Mouse (Mus musculus): ENCODE data around the gene Med22. TPM values are rescaled to one million over a fixed set of nuclear protein-coding genes. Genes with fewer than 3 reads are reported as not detected.

The Med22 gene
- total RNA-seq, 2 experiments from 2014 or later, result 44.6 to 46.5 TPM

DNA sequence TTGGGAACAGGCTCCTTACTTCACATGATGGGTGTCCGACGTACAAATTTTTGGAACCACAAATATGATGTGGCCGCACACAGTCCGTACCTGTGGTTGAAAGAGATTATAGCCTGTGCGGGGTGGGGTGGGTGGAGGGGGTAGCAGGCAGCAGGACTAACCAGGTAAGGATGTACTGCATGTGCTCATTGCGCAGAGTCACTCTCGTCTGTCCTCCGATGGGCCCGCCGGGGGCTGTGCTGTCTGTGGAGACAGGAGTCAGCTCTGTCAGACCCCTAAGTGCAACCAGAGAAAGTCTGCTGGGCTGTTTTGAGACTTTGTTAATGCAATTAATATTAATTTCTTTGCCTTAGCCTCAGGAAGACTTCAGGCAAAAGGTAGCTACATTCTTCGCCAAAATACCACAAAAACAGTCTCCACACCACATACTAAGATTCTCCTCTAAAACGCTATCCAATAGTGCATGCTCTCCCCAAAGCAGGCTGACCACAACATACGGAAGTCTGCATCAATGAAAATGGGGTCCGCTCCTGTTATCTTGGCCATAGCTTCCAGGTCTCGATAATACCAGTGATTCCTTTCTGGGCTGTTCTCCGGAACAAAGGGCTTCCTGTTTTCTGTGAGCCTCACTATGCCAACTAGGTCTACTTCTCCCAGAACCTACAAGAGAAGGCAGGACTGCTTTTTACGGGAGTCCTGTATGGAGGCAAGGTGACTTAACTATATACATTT is 3.1 kb upstream of the Med22 start:
- no peak for TF ChIP-seq CTCF (conservative IDR thresholded peaks at IDR 0.05)
- Histone ChIP-seq H3K27ac (no peak overlapping the region), H3K4me3 (no peak overlapping the region)
- no peak for DNase-seq (ENCODE audit: low spot score in 2 of 2)

DNA sequence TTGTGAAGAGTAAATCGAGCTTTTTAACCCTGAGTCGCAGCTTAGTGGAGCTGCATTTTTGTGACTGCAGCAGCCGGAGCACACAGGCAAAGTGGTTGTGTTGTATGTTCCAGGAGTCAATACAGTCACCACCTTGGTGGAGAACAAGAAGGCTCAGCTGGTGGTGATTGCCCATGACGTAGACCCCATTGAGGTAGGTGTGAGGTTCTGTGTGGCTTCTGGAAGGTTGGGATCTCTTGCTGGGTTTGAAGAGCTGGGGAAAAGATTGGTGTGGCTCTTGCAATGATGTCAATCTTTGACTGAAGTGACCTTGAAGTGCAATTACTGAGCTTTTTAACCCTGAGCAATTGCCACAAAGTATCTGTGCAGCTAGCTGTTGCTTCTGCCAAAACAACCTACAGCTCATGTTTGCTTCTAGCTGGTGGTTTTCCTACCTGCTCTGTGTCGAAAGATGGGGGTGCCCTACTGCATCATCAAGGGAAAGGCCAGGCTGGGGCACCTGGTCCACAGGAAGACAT is 1.8 kb upstream of the Med22 start:
- no peak for TF ChIP-seq CTCF (conservative IDR thresholded peaks at IDR 0.05)
- no peak for DNase-seq (ENCODE audit: low spot score in 2 of 2)

DNA sequence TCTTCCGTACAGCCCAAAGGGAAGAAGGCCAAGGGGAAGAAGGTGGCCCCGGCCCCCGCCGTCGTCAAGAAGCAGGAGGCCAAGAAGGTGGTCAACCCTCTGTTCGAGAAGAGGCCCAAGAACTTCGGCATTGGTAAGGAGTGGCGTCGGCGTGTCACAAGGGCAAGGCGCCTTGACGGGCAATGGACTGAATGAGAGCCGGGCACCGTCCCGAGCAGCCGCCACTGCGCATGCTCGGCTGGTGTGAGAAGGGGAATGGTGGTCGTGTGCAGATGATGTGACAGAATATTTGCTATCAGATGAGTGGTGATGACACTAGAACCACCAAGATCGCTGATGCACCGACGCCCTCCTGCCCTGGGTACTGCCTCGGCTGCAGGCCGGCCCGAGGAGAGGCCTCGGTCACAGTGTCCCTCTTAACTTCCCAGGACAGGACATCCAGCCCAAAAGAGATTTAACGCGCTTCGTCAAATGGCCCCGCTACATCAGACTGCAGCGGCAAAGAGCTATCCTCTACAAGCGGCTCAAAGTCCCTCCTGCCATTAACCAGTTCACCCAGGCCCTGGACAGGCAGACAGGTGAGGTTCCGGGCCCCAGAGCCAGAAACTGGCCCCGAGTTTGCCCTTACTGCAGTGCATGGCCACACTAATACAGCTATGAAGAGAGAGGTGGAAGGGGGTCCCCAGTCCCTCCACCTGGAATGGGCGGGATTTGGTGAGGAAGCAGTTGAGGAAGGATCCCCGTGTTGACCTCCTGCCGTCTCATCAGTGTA is 703 bp upstream of the Med22 start:
- peak; percentile 48 to 55 for DNase-seq (ENCODE audit: low spot score in 2 of 2)
- peak overlapping the region; percentile 95 for H3K27ac ChIP-seq
- H3K4me3 ChIP-seq, result peak overlapping the region; percentile 91
- no peak for TF ChIP-seq CTCF (conservative IDR thresholded peaks at IDR 0.05)

More for the DNA sequence above, 1.8 kb upstream of the Med22 start:
- 0 out of 2 replicates have a peak overlapping the region, but pooled peaks have one; percentile 14 for H3K27ac ChIP-seq
- peak overlapping the region; percentile 91 for H3K4me3 ChIP-seq

DNA sequence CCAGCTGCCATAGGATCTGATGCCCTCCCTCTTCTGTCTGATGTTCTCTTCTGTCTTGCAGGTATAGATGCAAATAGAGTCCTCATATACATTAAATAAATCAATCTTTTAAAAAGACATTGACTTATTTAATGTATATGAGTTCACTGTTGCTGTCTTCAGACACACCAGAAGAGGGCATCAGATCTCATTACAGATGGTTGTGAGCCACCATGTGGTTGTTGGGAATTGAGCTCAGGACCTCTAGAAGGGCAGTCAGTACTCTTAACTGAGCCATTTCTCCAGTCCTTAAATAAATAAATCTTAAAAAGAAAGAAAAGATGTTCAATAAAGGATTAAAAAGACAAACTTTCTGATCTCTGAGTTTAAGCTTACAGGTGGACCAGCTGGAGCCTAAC is 1.1 kb downstream of the Med22 start:
- no peak for DNase-seq (ENCODE audit: low spot score in 2 of 2)
- TF ChIP-seq CTCF (conservative IDR thresholded peaks at IDR 0.05), result peak; percentile 63
- Histone ChIP-seq H3K4me3 (peak overlapping the region; percentile 91), H3K27ac (peak overlapping the region; percentile 95; the same call in 1 of the 2 replicates)

DNA sequence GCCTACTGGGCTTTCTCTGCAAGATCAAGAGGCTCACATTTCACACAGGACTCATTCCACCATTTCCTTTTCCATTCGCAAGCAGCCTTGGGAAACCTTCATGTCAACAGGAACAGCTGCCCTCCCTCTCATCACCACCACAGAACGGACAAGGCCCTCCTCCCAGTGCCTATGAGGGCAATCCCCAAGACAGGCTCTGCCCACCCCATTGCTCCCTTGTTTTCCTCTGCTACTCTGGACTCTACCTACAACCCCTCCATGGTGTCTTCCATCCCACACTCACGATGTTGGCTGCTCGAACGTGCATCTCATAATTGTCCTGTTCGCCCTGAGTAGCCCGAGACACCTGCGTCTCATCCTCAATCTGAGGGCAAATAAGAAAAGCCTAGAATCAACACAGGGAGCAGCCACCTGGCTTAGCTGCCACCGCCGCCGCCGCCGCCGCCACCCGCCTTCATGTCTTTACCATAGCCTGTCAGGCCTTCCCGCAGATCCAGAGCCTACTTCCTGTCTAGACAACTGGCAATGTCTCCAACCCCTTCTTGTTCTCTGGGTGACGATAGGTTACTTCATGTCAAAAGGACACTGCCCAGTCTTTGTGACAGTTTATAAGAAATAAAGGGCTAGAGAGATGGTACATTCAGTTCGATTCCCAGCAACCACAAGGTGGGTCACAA is 1.6 kb downstream of the Med22 start:
- H3K27ac ChIP-seq, result peak overlapping the region; percentile 11; the same call in 1 of the 2 replicates
- no peak for TF ChIP-seq CTCF (conservative IDR thresholded peaks at IDR 0.05)
- H3K4me3 ChIP-seq, result peak overlapping the region; percentile 91
- no peak for DNase-seq (ENCODE audit: low spot score in 2 of 2)

DNA sequence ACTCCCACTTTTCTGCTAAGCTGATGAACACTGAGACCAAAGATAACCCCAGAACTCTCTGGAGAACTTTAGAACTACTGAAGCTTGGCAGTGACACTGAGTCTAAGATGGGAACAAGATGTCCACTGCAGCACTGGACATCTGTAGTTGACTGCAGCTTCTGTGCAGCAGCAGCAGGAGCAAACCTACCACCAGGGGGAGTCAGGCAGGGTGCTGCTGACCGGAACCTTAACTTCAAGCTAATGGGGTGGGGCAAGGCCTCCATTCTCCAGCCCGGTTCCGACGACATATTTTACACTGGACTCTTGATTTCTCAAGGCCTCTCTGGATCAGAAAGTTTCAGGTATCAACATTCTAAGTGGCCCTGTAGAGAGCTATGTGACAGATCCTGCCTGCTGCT is 3.4 kb downstream of the Med22 start:
- Histone ChIP-seq H3K4me3 (no peak overlapping the region), H3K27ac (no peak overlapping the region)
- peak; percentile 82 for TF ChIP-seq CTCF (conservative IDR thresholded peaks at IDR 0.05)
- no peak for DNase-seq (ENCODE audit: low spot score in 2 of 2)

DNA sequence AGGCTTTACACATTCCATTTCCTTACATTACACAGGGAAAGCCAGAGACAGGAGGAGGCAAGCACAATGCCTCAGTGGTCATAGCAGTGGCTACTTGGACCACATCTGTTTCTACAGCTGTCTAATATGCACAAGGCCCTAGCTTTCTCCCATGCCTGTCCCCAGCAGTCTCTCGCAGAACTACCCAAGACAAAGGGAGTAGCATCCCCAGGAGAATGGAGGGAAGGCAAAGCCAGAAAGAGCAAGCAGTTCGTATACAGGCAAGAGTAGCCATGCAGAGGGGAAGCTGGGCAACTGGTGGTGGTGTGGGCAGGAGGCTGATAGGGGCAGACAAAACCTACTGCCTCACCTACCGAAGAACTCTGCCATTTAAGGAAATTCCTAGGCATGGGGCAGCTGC is 4.0 kb downstream of the Med22 start:
- TF ChIP-seq CTCF (conservative IDR thresholded peaks at IDR 0.05), result no peak
- H3K4me3 ChIP-seq, result no peak overlapping the region
- DNase-seq (ENCODE audit: low spot score in 2 of 2), result no peak
- no peak overlapping the region for H3K27ac ChIP-seq

DNA sequence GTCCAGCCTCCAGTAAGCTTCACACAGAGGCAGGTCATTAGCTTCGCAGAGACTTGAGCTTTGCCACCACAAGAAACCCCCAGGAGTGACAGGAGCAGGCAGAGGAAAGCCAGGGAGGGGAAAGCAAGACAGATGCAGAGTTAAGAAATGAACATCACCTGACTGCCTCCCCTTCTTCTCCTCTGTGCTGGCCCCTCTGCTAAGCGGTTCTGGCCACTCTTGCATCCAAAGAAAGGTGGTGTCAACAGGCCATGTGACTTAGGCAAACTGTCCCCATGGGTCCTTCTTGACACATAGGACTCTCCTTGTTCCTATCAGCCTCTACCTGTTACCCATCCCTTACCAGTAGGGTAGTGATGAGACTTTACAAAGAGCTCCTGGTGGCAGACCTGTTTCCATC is 4.5 kb downstream of the Med22 start:
- DNase-seq (ENCODE audit: low spot score in 2 of 2), result no peak
- no peak for TF ChIP-seq CTCF (conservative IDR thresholded peaks at IDR 0.05)
- Histone ChIP-seq H3K27ac (no peak overlapping the region), H3K4me3 (no peak overlapping the region)

DNA sequence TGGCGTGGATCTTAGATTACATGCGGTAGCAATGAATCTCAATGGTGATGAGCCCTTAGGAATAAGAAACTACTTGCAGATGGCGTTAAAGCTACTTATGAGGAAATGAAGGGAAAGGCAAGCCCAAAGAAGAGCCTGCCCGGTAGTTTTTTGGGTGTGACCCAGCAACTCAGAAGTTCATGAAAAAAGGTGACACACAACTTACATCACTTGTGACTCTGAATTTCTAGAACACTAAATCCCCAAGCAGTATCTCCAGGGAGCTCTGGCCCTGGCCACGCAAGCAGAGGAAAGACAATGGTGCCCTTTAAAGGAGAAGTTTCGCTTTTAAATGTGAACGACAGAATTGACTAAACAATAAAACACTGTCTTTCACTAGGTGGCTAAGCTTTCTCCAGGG is 7.2 kb downstream of the Med22 start:
- peak overlapping the region; percentile 90 for H3K4me3 ChIP-seq
- no peak for DNase-seq (ENCODE audit: low spot score in 2 of 2)
- TF ChIP-seq CTCF (conservative IDR thresholded peaks at IDR 0.05), result no peak
- H3K27ac ChIP-seq, result peak overlapping the region; percentile 92

DNA sequence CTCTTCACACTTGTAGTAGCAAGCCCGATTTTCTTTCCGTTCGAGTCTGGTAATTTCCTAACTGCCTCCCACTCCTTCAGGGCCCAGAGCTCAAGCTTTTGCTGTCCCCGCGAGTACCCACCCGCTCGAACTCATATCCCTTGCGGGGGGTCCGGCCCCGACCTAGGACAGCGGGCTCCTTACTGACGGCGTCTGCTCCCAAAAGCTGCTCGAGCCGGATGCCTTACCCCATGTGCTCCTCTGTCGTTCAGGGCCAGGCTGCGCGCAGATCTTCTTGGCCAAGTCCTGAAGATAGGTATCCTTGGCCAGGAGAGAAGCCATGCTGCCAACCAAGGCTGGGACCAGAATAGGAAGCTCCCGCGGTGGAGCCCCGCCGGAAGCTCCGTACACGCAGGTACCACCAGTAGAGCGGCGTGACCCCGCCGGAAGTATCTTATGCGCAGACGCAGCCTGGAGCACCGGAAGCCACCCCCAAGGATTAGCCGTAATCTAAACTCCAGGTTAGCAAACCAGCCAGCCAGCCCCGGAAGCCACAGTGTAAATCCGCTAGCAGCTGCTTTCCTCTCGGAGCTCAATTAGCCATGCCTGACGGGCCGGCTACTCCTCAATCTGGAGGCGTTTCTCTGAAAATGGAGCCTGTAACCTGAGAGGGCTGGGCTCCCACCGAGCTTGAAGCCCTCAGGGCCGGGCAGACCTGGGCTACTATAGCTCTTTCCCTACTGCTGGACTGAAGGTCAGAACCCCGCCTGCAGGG is 7.8 kb downstream of the Med22 start, which contains the start of gene Surf6:
Surf6 (minus strand) TSS at position 413 of the 754 bp plus-strand sequence.
- peak; percentile 95 to 97 for DNase-seq (ENCODE audit: low spot score in 2 of 2)
- Histone ChIP-seq H3K27ac (peak within 1 kb of the TSS; percentile 92), H3K4me3 (peak within 1 kb of the TSS; percentile 90)
- TF ChIP-seq CTCF (conservative IDR thresholded peaks at IDR 0.05), result no peak

DNA sequence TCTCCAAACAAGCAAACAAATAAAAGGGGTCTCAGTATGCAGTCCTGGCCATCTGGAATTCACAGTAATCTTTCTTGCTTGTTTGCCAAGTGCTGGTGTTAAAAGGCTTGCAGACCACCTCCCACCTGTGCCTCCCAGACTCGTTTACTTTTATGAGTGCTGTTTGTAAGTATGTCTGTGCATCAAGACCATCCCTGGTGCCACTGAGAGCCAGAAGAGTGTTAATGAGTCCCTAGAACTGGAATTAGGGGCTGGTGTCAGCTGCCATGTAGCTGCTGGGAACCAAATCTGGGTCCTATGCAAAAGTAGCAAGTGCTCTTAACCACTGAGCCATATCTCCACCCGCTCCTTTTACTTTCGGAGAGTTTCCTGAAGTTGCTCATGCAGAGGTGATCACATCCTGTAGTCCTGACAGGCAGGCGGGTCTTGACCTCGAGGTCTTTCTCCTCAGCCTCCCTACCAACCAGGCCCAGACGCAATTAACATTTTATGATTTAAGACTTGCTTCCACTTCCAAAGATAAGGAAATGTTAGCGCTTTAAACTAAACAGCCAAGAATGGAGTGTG is 8.6 kb downstream of the Med22 start:
- H3K27ac ChIP-seq, result peak overlapping the region; percentile 92; the same call in 1 of the 2 replicates
- TF ChIP-seq CTCF (conservative IDR thresholded peaks at IDR 0.05), result no peak
- no peak for DNase-seq (ENCODE audit: low spot score in 2 of 2)

DNA sequence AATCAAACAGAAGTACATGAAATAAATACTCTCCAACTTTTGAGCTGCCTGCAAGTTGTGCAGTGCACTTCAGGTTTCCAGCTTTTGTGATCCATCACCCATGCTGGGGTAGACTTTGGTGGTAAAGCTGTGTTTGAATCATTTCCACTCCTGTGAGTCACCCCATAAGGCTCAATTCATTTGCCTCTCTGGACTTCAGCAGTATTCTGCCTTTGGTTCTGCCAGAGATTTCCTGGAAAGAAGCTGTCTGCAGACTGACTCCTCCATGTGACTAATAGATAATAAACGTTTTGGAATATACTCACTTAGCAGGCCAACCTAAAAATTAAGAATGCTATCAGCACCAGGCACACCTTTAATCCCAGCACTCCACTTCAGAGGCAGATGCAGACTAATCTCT is 9.7 kb downstream of the Med22 start:
- Histone ChIP-seq H3K4me3 (no peak overlapping the region), H3K27ac (no peak overlapping the region)
- no peak for DNase-seq (ENCODE audit: low spot score in 2 of 2)
- TF ChIP-seq CTCF (conservative IDR thresholded peaks at IDR 0.05), result no peak

More for the DNA sequence above, 8.6 kb downstream of the Med22 start:
- H3K4me3 ChIP-seq, result peak overlapping the region; percentile 90
